ENCODE assay signal across 9 mouse cellular contexts in genomic region chr9:121757432-121757831, GRCm38 (mm10). TPM values are rescaled to one million over a fixed set of nuclear protein-coding genes. Genes with fewer than 3 reads are reported as not detected.
DNase-seq lines count a peak whose midpoint lies in the region; ATAC-seq lines count a peak whose summit lies in the region.
"Had no signal": no experiment of that assay in that cellular context is flagged by ENCODE, and none has a peak within 500 bp of the region (broad histone marks: within the 10 kb centered on the region; RNA-seq: fewer than 3 reads in every experiment).

No protein-coding gene starts in this region.

- peaks cover 47% of the 10 kb centered on the region for H3K36me3 ChIP-seq in intestine, embryonic 14.5 days (ENCODE audit: control insufficient read depth, insufficient read depth, low read length)
- peaks cover 12% of the 10 kb centered on the region for H3K36me3 ChIP-seq in intestine, embryonic 16.5 days (ENCODE audit: control insufficient read depth, insufficient read depth, low read length)
- peaks cover 40% of the 10 kb centered on the region for H3K36me3 ChIP-seq in embryonic facial prominence, embryonic 12.5 days
- peaks cover 41% of the 10 kb centered on the region for H3K36me3 ChIP-seq in limb, embryonic 15.5 days

- ATAC-seq in intestine, embryonic 14.5 days (replicated peaks; ENCODE audit: low FRiP score, low TSS enrichment, low read depth), result no peak
- ATAC-seq in intestine, embryonic 16.5 days, result no peak
- ATAC-seq in embryonic facial prominence, embryonic 12.5 days (ENCODE audit: insufficient number of reproducible peaks, insufficient read depth, low FRiP score, low TSS enrichment), result no peak
- ATAC-seq in limb, embryonic 15.5 days (ENCODE audit: insufficient number of reproducible peaks, low FRiP score, low TSS enrichment, low read depth), result no peak

- H3K4me2 ChIP-seq in intestine, embryonic 14.5 days (ENCODE audit: low read length), result no peak overlapping the region
- H3K4me2 ChIP-seq in intestine, embryonic 16.5 days (ENCODE audit: low read depth, low read length), result no peak overlapping the region
- peak overlapping the region; percentile 83 for H3K4me2 ChIP-seq in embryonic facial prominence, embryonic 12.5 days (replicated peaks)
- peak overlapping the region; percentile 85; the same call in 1 of the 2 replicates for H3K4me2 ChIP-seq in limb, embryonic 15.5 days

- peak; percentile 57 for DNase-seq in intestine, embryonic 14.5 days (ENCODE audit: low spot score)
- DNase-seq in MEL-GATA-1-ER (ENCODE audit: extremely low read depth, low read depth), result peak; percentile 3
- no peak for DNase-seq in adrenal gland, adult 8-10 months
- DNase-seq in right cerebral cortex, postnatal 4 days, result no peak
- no peak for DNase-seq in urinary bladder, adult 18-20 months (ENCODE audit: low spot score in 2 of 2)

- no peaks in the 10 kb centered on the region for H3K27me3 ChIP-seq in intestine, embryonic 14.5 days (replicated peaks; ENCODE audit: control insufficient read depth, insufficient read depth, low read length)
- H3K27me3 ChIP-seq in intestine, embryonic 16.5 days (replicated peaks; ENCODE audit: control insufficient read depth, insufficient read depth, low read length), result no peaks in the 10 kb centered on the region
- H3K27me3 ChIP-seq in embryonic facial prominence, embryonic 12.5 days, result no peaks in the 10 kb centered on the region
- no peaks in the 10 kb centered on the region for H3K27me3 ChIP-seq in limb, embryonic 15.5 days

- H3K4me3 ChIP-seq in intestine, embryonic 14.5 days (ENCODE audit: low read depth, low read length), result no peak overlapping the region
- H3K4me3 ChIP-seq in intestine, embryonic 16.5 days (ENCODE audit: low read length), result no peak overlapping the region
- no peak overlapping the region for H3K4me3 ChIP-seq in embryonic facial prominence, embryonic 12.5 days
- H3K4me3 ChIP-seq in limb, embryonic 15.5 days, result peak overlapping the region; percentile 12

- H3K27ac ChIP-seq in intestine, embryonic 14.5 days (ENCODE audit: low read depth), result no peak overlapping the region
- H3K27ac ChIP-seq in intestine, embryonic 16.5 days (ENCODE audit: low read length), result no peak overlapping the region
- peak overlapping the region; percentile 86 for H3K27ac ChIP-seq in embryonic facial prominence, embryonic 12.5 days
- H3K27ac ChIP-seq in limb, embryonic 15.5 days, result peak overlapping the region; percentile 95
- H3K27ac ChIP-seq: liver, embryonic 14.5 days had no signal

- H3K9ac ChIP-seq in intestine, embryonic 14.5 days (ENCODE audit: low read length), result 0 out of 2 replicates have a peak overlapping the region, but pooled peaks have one; percentile 1
- no peak overlapping the region for H3K9ac ChIP-seq in intestine, embryonic 16.5 days (ENCODE audit: low read depth, low read length)
- H3K9ac ChIP-seq in embryonic facial prominence, embryonic 12.5 days, result no peak overlapping the region
- no peak overlapping the region for H3K9ac ChIP-seq in limb, embryonic 15.5 days
- H3K9ac ChIP-seq: liver, embryonic 14.5 days had no signal

- peaks cover 26% of the 10 kb centered on the region for H3K4me1 ChIP-seq in intestine, embryonic 14.5 days (replicated peaks; ENCODE audit: control insufficient read depth, insufficient read depth, low read length)
- peaks cover 31% of the 10 kb centered on the region for H3K4me1 ChIP-seq in intestine, embryonic 16.5 days (ENCODE audit: control insufficient read depth, insufficient read depth, low read length)
- H3K4me1 ChIP-seq in embryonic facial prominence, embryonic 12.5 days, result peaks cover 36% of the 10 kb centered on the region
- H3K4me1 ChIP-seq in limb, embryonic 15.5 days, result peaks cover 50% of the 10 kb centered on the region

- no peaks in the 10 kb centered on the region for H3K9me3 ChIP-seq in intestine, embryonic 14.5 days (ENCODE audit: control insufficient read depth, low read length)
- H3K9me3 ChIP-seq in intestine, embryonic 16.5 days (ENCODE audit: control insufficient read depth, low read length), result no peaks in the 10 kb centered on the region
- no peaks in the 10 kb centered on the region for H3K9me3 ChIP-seq in embryonic facial prominence, embryonic 12.5 days
- no peaks in the 10 kb centered on the region for H3K9me3 ChIP-seq in limb, embryonic 15.5 days

- 60% methylated on average over 3 of the region's 3 CpGs for WGBS in intestine, embryonic 14.5 days
- 60% methylated on average over 3 of the region's 3 CpGs for WGBS in intestine, embryonic 16.5 days
- WGBS in embryonic facial prominence, embryonic 12.5 days, result 57% methylated on average over 3 of the region's 3 CpGs
- WGBS in limb, embryonic 15.5 days, result 28% methylated on average over 3 of the region's 3 CpGs

RNA-seq across cellular contexts. Expression of gene Zfp651, which starts 1.7 kb away (rescaled TPM):
- 13.1 and 14.1 TPM in 2 replicates for polyA plus RNA-seq in intestine, embryonic 14.5 days (2014; fragmentation: Nextera tagmentation; extraction: Ambion mirVana)
- 4.0 and 4.8 TPM in 2 replicates for polyA plus RNA-seq in intestine, embryonic 16.5 days (2015; fragmentation: Nextera tagmentation; extraction: Ambion mirVana)
- 15.4 and 20.1 TPM in 2 replicates for polyA plus RNA-seq in embryonic facial prominence, embryonic 12.5 days (2016; fragmentation: Nextera tagmentation; extraction: Ambion mirVana)
- polyA plus RNA-seq in limb, embryonic 15.5 days (2015; fragmentation: Nextera tagmentation; extraction: Ambion mirVana), result 16.2 and 29.6 TPM in 2 replicates
- total RNA-seq in adrenal gland, adult 8-10 months (2022), result 10 to 100 TPM; 39.3 to 64.2 (median 52.9) TPM

RNA-seq across cellular contexts. Expression of gene Klhl40, which starts 20.0 kb away (rescaled TPM):
- 0.22 and 0.26 TPM in 2 replicates for polyA plus RNA-seq in intestine, embryonic 14.5 days (2014; fragmentation: Nextera tagmentation; extraction: Ambion mirVana)
- polyA plus RNA-seq in intestine, embryonic 16.5 days (2015; fragmentation: Nextera tagmentation; extraction: Ambion mirVana), result 0.27 and 0.32 TPM in 2 replicates
- 2.9 and 3.6 TPM in 2 replicates for polyA plus RNA-seq in embryonic facial prominence, embryonic 12.5 days (2016; fragmentation: Nextera tagmentation; extraction: Ambion mirVana)
- polyA plus RNA-seq in limb, embryonic 15.5 days (2015; fragmentation: Nextera tagmentation; extraction: Ambion mirVana), result 14.0 and 35.3 TPM in 2 replicates
- total RNA-seq in adrenal gland, adult 8-10 months (2022), result under 1 TPM in 1 of 4 experiments, not detected in 3; 0.15 TPM
- polyA plus RNA-seq: liver, embryonic 14.5 days had no signal

RNA-seq across cellular contexts. Expression of gene Hhatl, which starts 34.9 kb away (rescaled TPM):
- polyA plus RNA-seq in intestine, embryonic 14.5 days (2014; fragmentation: Nextera tagmentation; extraction: Ambion mirVana), result 2.0 and 2.4 TPM in 2 replicates
- polyA plus RNA-seq in intestine, embryonic 16.5 days (2015; fragmentation: Nextera tagmentation; extraction: Ambion mirVana), result 1.2 and 2.1 TPM in 2 replicates
- polyA plus RNA-seq in embryonic facial prominence, embryonic 12.5 days (2016; fragmentation: Nextera tagmentation; extraction: Ambion mirVana), result 0.40 TPM in 1 of 2 replicates, not detected in the other
- polyA plus RNA-seq in limb, embryonic 15.5 days (2015; fragmentation: Nextera tagmentation; extraction: Ambion mirVana), result 1.4 and 5.5 TPM in 2 replicates
- total RNA-seq in adrenal gland, adult 8-10 months (2022), result under 1 TPM in 1 of 4 experiments, not detected in 3; 0.59 TPM
- polyA plus RNA-seq: liver, embryonic 14.5 days had no signal

RNA-seq across cellular contexts. Expression of gene Nktr, which starts 38.5 kb away (rescaled TPM):
- polyA plus RNA-seq in intestine, embryonic 14.5 days (2014; fragmentation: Nextera tagmentation; extraction: Ambion mirVana), result 69.7 and 71.7 TPM in 2 replicates
- 44.8 and 46.3 TPM in 2 replicates for polyA plus RNA-seq in intestine, embryonic 16.5 days (2015; fragmentation: Nextera tagmentation; extraction: Ambion mirVana)
- 73.7 and 85.5 TPM in 2 replicates for polyA plus RNA-seq in embryonic facial prominence, embryonic 12.5 days (2016; fragmentation: Nextera tagmentation; extraction: Ambion mirVana)
- polyA plus RNA-seq in limb, embryonic 15.5 days (2015; fragmentation: Nextera tagmentation; extraction: Ambion mirVana), result 68.1 and 76.9 TPM in 2 replicates
- 100 to 1,000 TPM in 2 of 4 experiments, 10 to 100 TPM in 2; 57.2 to 146 (median 91.1) TPM for total RNA-seq in adrenal gland, adult 8-10 months (2022)

RNA-seq across cellular contexts. Expression of gene Ss18l2, which starts 47.3 kb away (rescaled TPM):
- polyA plus RNA-seq in intestine, embryonic 14.5 days (2014; fragmentation: Nextera tagmentation; extraction: Ambion mirVana), result 135 and 152 TPM in 2 replicates
- polyA plus RNA-seq in intestine, embryonic 16.5 days (2015; fragmentation: Nextera tagmentation; extraction: Ambion mirVana), result 124 and 144 TPM in 2 replicates
- 96.2 and 117 TPM in 2 replicates for polyA plus RNA-seq in embryonic facial prominence, embryonic 12.5 days (2016; fragmentation: Nextera tagmentation; extraction: Ambion mirVana)
- polyA plus RNA-seq in limb, embryonic 15.5 days (2015; fragmentation: Nextera tagmentation; extraction: Ambion mirVana), result 117 and 119 TPM in 2 replicates
- total RNA-seq in adrenal gland, adult 8-10 months (2022), result 10 to 100 TPM; 32.9 to 48.3 (median 40.6) TPM

Comparison
In these comparisons a context has a peak if more than half of its experiments do, and no peak if none do; other contexts are left out.
1. DNase-seq: peak in intestine, embryonic 14.5 days (single experiment) and MEL-GATA-1-ER (single experiment); none in adrenal gland, adult 8-10 months (single experiment), right cerebral cortex, postnatal 4 days (single experiment) and urinary bladder, adult 18-20 months (0 of 2).
2. H3K27ac ChIP-seq: peak in embryonic facial prominence, embryonic 12.5 days (single experiment) and limb, embryonic 15.5 days (single experiment); none in intestine, embryonic 14.5 days (single experiment) and intestine, embryonic 16.5 days (single experiment).
3. H3K4me2 ChIP-seq: peak in embryonic facial prominence, embryonic 12.5 days (single experiment) and limb, embryonic 15.5 days (single experiment); none in intestine, embryonic 14.5 days (single experiment) and intestine, embryonic 16.5 days (single experiment).